Mouse (Mus musculus): Measurements from ENCODE around the gene Hilpda. TPM values are rescaled to one million over a fixed set of nuclear protein-coding genes. Genes with fewer than 3 reads are reported as not detected.

Gene Hilpda
- total and polyA plus RNA-seq, 2 experiments from 2014 or later: 21.2 to 24.2 TPM

DNA sequence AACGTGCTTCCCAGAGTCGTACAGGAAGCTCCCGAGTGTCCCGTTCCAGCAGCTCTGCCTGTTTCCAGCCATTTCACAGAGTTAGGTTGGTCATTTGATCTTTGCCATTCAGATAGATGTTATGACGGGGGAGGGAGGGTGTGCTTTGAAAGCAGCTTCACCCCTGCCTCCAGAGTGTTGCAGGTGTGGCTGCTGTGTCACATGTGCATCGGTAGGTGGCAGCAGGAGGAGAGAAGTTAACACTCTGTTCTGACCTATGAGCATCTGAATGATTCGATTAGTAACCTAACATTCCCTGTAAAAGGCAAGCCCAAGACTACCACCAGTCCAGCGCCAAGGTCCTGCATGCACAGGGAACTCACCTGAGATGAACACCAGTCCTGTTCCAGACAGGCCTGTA, 38.0 kb upstream of the Hilpda start:
- ATAC-seq (ENCODE audit: low FRiP score) (0 out of 2 replicates have a peak, but pooled peaks have one; percentile 6), DNase-seq (ENCODE audit: low spot score) (peak; percentile 43)
- peak; percentile 72 for TF ChIP-seq CTCF (IDR thresholded peaks at IDR 0.05)
- Histone ChIP-seq H3K4me2 (ENCODE audit: low read depth, low read length, poor library complexity, severe bottlenecking) (no peak overlapping the region), H3K4me1 (ENCODE audit: insufficient read depth, low read length) (no peaks in the 10 kb centered on the region), H3K36me3 (ENCODE audit: insufficient read depth, low read length) (no peaks in the 10 kb centered on the region), H3K4me3 (ENCODE audit: low read depth, low read length) (no peak overlapping the region), H3K9ac (replicated peaks; ENCODE audit: low read length, poor library complexity, severe bottlenecking) (no peak overlapping the region), H3K27me3 (ENCODE audit: insufficient read depth, low read length) (no peaks in the 10 kb centered on the region), H3K9me3 (ENCODE audit: low read length) (no peaks in the 10 kb centered on the region), H3K27ac (ENCODE audit: low read depth, low read length) (no peak overlapping the region)
- WGBS: 51% methylated on average over 8 of the region's 8 CpGs

DNA sequence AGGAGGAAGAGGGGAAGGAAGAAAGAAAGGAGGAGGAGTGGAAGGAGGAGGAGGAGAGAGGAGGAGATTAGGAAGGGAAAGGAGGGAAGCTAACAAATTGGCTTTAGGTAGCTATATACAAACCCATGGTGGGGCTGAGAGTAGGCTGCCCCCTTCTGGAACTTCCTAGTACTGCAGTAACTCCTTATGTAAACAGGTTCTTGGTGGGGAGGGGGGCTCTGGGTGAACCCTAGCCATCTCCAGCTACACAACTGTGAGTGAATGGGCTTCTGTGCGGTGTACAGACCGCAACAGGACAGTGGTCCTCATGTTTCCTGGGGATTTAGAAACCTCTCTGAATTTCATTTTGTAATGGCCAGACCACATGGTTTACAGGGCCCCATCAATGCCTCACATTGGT, 31.5 kb upstream of the Hilpda start:
- Histone ChIP-seq H3K36me3 (ENCODE audit: insufficient read depth, low read length) (no peaks in the 10 kb centered on the region), H3K4me2 (ENCODE audit: low read depth, low read length, poor library complexity, severe bottlenecking) (no peak overlapping the region), H3K9me3 (ENCODE audit: low read length) (no peaks in the 10 kb centered on the region), H3K9ac (replicated peaks; ENCODE audit: low read length, poor library complexity, severe bottlenecking) (no peak overlapping the region), H3K27me3 (ENCODE audit: insufficient read depth, low read length) (no peaks in the 10 kb centered on the region), H3K27ac (ENCODE audit: low read depth, low read length) (no peak overlapping the region), H3K4me1 (ENCODE audit: insufficient read depth, low read length) (no peaks in the 10 kb centered on the region), H3K4me3 (ENCODE audit: low read depth, low read length) (no peak overlapping the region)
- peak; percentile 62 for TF ChIP-seq CTCF (IDR thresholded peaks at IDR 0.05)
- ATAC-seq (ENCODE audit: low FRiP score) (no peak), DNase-seq (ENCODE audit: low spot score) (peak; percentile 42)
- WGBS: 34% methylated on average over 2 of the region's 2 CpGs

DNA sequence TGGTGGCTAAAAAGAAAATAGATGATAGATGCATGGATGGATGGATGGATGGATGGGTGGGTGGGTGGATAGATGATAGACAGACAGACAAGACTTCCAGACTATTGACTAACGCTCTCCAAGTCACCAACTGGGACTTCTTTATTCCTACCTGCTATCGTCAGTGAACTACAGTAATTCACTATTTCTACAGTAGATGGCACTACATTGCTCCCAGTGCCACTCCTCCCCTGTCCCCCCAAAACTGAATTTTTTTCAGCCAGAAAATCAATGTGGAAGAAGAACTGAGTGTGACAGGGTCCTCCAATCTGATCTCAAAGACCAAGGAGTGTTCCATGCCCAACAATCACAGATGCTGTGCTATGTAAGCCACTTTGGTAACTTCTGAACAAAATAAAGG, 30.6 kb upstream of the Hilpda start:
- H3K9me3 ChIP-seq (ENCODE audit: low read length): no peaks in the 10 kb centered on the region
- no peaks in the 10 kb centered on the region for H3K27me3 ChIP-seq (ENCODE audit: insufficient read depth, low read length)
- no peak overlapping the region for H3K4me2 ChIP-seq (ENCODE audit: low read depth, low read length, poor library complexity, severe bottlenecking)
- H3K9ac ChIP-seq (replicated peaks; ENCODE audit: low read length, poor library complexity, severe bottlenecking): no peak overlapping the region
- no peak for ATAC-seq (ENCODE audit: low FRiP score)
- 43% methylated on average over 2 of the region's 2 CpGs for WGBS
- no peak for DNase-seq (ENCODE audit: low spot score)
- no peak overlapping the region for H3K4me3 ChIP-seq (ENCODE audit: low read depth, low read length)
- no peaks in the 10 kb centered on the region for H3K4me1 ChIP-seq (ENCODE audit: insufficient read depth, low read length)
- H3K36me3 ChIP-seq (ENCODE audit: insufficient read depth, low read length): no peaks in the 10 kb centered on the region
- TF ChIP-seq CTCF (IDR thresholded peaks at IDR 0.05): peak; percentile 39
- H3K27ac ChIP-seq (ENCODE audit: low read depth, low read length): no peak overlapping the region

DNA sequence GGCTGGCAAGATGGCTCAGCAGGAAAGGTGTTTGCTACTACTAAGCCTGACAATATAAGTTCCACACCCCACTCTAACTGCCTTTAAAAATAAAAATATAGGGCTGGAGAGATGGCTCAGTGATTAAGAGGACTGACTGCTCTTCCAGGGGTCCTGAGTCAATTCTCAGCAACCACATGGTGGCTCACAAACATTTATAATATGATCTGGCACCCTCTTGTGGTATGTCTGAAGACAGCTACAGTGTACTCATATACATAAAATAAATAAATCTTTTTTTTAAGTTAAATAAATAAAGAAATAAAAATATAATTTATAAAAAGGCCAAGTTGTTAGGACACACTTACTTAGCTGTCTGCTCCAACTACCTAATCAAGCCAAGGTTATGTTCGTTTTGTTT, 30.0 kb upstream of the Hilpda start:
- Histone ChIP-seq H3K9me3 (ENCODE audit: low read length) (no peaks in the 10 kb centered on the region), H3K9ac (replicated peaks; ENCODE audit: low read length, poor library complexity, severe bottlenecking) (no peak overlapping the region), H3K27me3 (ENCODE audit: insufficient read depth, low read length) (no peaks in the 10 kb centered on the region), H3K4me2 (ENCODE audit: low read depth, low read length, poor library complexity, severe bottlenecking) (no peak overlapping the region), H3K27ac (ENCODE audit: low read depth, low read length) (no peak overlapping the region), H3K4me3 (ENCODE audit: low read depth, low read length) (no peak overlapping the region), H3K36me3 (ENCODE audit: insufficient read depth, low read length) (no peaks in the 10 kb centered on the region), H3K4me1 (ENCODE audit: insufficient read depth, low read length) (no peaks in the 10 kb centered on the region)
- 76% methylated on average over 1 of the region's 1 CpGs for WGBS
- DNase-seq (ENCODE audit: low spot score) (no peak), ATAC-seq (ENCODE audit: low FRiP score) (no peak)
- peak; percentile 33 for TF ChIP-seq CTCF (IDR thresholded peaks at IDR 0.05)

DNA sequence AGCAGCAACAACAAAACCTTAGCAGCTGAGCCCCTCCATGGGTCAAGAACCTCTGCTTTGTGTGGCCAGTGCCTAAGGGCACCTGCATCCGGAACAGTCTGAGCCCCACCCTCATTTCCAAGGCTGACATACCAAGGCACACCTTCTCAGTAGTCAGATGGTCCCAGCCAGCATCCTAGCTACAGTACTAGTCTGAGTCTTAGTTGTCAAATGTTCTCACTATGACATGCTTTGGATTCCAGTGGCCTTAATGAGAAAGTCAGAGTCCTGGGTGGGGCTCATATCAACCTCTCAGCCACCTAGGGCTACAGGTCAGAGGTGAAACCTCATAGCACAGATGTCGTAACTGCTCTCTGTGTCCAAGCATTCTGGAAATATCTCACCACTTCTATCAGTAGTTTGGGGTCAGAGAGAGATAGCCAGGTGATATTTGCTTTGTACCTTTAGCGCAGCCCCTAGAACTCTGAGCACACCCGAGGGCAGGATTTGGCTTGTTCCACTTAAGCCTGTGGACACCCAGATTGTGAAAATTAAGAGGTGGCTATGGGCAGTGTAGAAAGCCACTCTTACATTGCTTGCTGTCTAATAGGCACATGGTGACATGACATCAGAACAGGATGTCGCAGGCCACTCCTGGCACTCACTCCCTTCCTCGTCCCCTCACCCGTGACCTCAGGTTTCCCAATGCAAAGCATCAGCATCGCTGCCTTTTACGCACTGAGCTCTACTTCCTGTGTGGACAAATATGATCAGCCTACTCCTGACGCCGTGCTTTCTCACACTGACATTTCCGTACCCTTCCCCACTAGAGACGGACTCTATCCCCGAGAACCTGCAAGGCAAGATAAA, 26.8 kb upstream of the Hilpda start:
- WGBS: 83% methylated on average over 14 of the region's 14 CpGs
- no peaks in the 10 kb centered on the region for H3K4me1 ChIP-seq (ENCODE audit: insufficient read depth, low read length)
- no peaks in the 10 kb centered on the region for H3K36me3 ChIP-seq (ENCODE audit: insufficient read depth, low read length)
- H3K4me2 ChIP-seq (ENCODE audit: low read depth, low read length, poor library complexity, severe bottlenecking): no peak overlapping the region
- no peaks in the 10 kb centered on the region for H3K27me3 ChIP-seq (ENCODE audit: insufficient read depth, low read length)
- DNase-seq (ENCODE audit: low spot score) (no peak), ATAC-seq (ENCODE audit: low FRiP score) (no peak)
- no peak overlapping the region for H3K4me3 ChIP-seq (ENCODE audit: low read depth, low read length)
- H3K9me3 ChIP-seq (ENCODE audit: low read length): no peaks in the 10 kb centered on the region
- TF ChIP-seq CTCF (IDR thresholded peaks at IDR 0.05): no peak
- H3K9ac ChIP-seq (replicated peaks; ENCODE audit: low read length, poor library complexity, severe bottlenecking): no peak overlapping the region
- H3K27ac ChIP-seq (ENCODE audit: low read depth, low read length): no peak overlapping the region

DNA sequence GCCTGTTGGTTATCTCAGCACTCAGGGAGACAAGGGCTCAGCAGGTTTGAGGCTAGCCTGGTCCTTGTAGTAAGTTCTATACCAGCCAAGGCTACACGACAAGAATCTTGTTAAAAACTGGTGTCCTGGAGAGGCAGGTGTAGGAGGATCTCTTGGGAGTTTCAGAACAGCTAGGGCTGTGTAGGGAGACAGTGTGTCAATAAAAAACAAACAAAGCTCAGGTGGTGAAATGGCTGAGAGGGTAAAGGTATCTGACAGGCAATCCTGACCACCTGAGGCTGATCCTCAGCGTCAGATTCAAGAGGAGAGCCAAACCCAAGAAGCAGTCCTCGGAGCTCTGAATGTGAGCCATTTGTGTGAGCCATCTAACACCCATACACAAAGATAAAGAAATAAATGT, 26.1 kb upstream of the Hilpda start:
- TF ChIP-seq CTCF (IDR thresholded peaks at IDR 0.05): no peak
- ATAC-seq (ENCODE audit: low FRiP score) (no peak), DNase-seq (ENCODE audit: low spot score) (no peak)
- WGBS: 82% methylated on average over 3 of the region's 3 CpGs
- Histone ChIP-seq H3K4me3 (ENCODE audit: low read depth, low read length) (no peak overlapping the region), H3K27ac (ENCODE audit: low read depth, low read length) (no peak overlapping the region), H3K27me3 (ENCODE audit: insufficient read depth, low read length) (no peaks in the 10 kb centered on the region), H3K4me2 (ENCODE audit: low read depth, low read length, poor library complexity, severe bottlenecking) (no peak overlapping the region), H3K36me3 (ENCODE audit: insufficient read depth, low read length) (no peaks in the 10 kb centered on the region), H3K4me1 (ENCODE audit: insufficient read depth, low read length) (no peaks in the 10 kb centered on the region), H3K9me3 (ENCODE audit: low read length) (no peaks in the 10 kb centered on the region), H3K9ac (replicated peaks; ENCODE audit: low read length, poor library complexity, severe bottlenecking) (no peak overlapping the region)

All from midbrain, postnatal 0 days (tissue).